Mouse (Mus musculus) midbrain, embryonic 14.5 days (tissue): Measurements from ENCODE around the gene Hist1h2bm. TPM values are rescaled to one million over a fixed set of nuclear protein-coding genes. Genes with fewer than 3 reads are reported as not detected.
"Not testable (repeated sequence)": the region's sequence is repeated elsewhere in the genome, so short reads cannot be mapped to it uniquely, and the experiment has no call there.

Experiments
- ATAC-seq: fragments of 200-750 bp; cut with Nextera tagmentation; 2 replicates; pipeline ENCODE4 v1.8.0; 2017; ENCODE audit warnings: moderate number of reproducible peaks, moderate library complexity; ENCODE audit not compliant: low FRiP score, low TSS enrichment
- DNase-seq: peaks from one replicate; pipeline ENCODE4 v3.0.0-alpha.2; 2015
- H3K27ac ChIP-seq: fragments of 300-500 bp; sonication (generic); replicated peaks from 2 replicates; pipeline ENCODE4 v1.5.1; 2014; ENCODE audit warnings: mild to moderate bottlenecking, low read depth, low read length, moderate library complexity
- H3K27me3 ChIP-seq: fragments of 300-500 bp; sonication (generic); 2 replicates; pipeline ENCODE4 v1.6.1; 2014; ENCODE audit warnings: low read length, control low read depth, mixed read lengths; ENCODE audit not compliant: control insufficient read depth, insufficient read depth
- H3K36me3 ChIP-seq: fragments of 300-500 bp; sonication (generic); 2 replicates; pipeline ENCODE4 v1.6.1; 2014; ENCODE audit warnings: low read length, control low read depth; ENCODE audit not compliant: control insufficient read depth, insufficient read depth
- H3K4me1 ChIP-seq: fragments of 300-500 bp; sonication (generic); 2 replicates; pipeline ENCODE4 v1.6.1; 2014; ENCODE audit warnings: mild to moderate bottlenecking, antibody characterized with exemption, low read length, control low read depth; ENCODE audit not compliant: control insufficient read depth, insufficient read depth
- H3K4me2 ChIP-seq: fragments of 300-500 bp; sonication (generic); 2 replicates; pipeline ENCODE4 v1.6.1; 2014; ENCODE audit warnings: mild to moderate bottlenecking, low read length, moderate library complexity
- H3K4me3 ChIP-seq: fragments of 300-500 bp; sonication (generic); replicated peaks from 2 replicates; pipeline ENCODE4 v1.5.1; 2014; ENCODE audit warnings: low read depth, low read length
- H3K9ac ChIP-seq: fragments of 300-500 bp; sonication (generic); replicated peaks from 2 replicates; pipeline ENCODE4 v1.6.1; 2014; ENCODE audit warnings: mild to moderate bottlenecking, low read length, moderate library complexity
- H3K9me3 ChIP-seq: fragments of 300-500 bp; sonication (generic); 2 replicates; pipeline ENCODE4 v1.6.1; 2016; ENCODE audit warnings: low read length, control low read depth, mixed read lengths; ENCODE audit not compliant: control insufficient read depth
- WGBS: fragments of 180-500 bp; shearing (Covaris S2); extraction: QIAGEN DNeasy Blood & Tissue Kit; methylation state at CpG from one replicate; pipeline ENCODE4 v1.1.7; 2014; 5-methylcytosine and 5-hydroxymethylcytosine counted together
- polyA plus RNA-seq: library from polyadenylated mRNA; unstranded; fragments of >200 nt; fragmentation: Nextera tagmentation; extraction: Ambion mirVana; gene quantifications from 2 replicates; pipeline ENCODE4 v1.2.1, GENCODE M21; 2014

Gene Hist1h2bm
- polyA plus RNA-seq, 1 experiment from 2014 or later, result 1.1 TPM

- H3K9ac ChIP-seq, result no peak overlapping the region
- peaks cover 26% of the 10 kb centered on the region for H3K4me1 ChIP-seq
- ATAC-seq (no peak), DNase-seq (no peak)
- no peak overlapping the region for H3K27ac ChIP-seq
- H3K9me3 ChIP-seq, result no peaks in the 10 kb centered on the region
- peak overlapping the region; percentile 64; the same call in 1 of the 2 replicates for H3K4me2 ChIP-seq
- WGBS, result 22% methylated on average over 5 of the region's 5 CpGs
- H3K36me3 ChIP-seq, result no peaks in the 10 kb centered on the region
- no peak overlapping the region for H3K4me3 ChIP-seq
- H3K27me3 ChIP-seq, result no peaks in the 10 kb centered on the region
Measured at GRCm38 (mm10) chr13:21722993-21723836, 1.4 kb downstream of the Hist1h2bm start.

- H3K4me3 ChIP-seq, result no peak overlapping the region
- no peaks in the 10 kb centered on the region for H3K36me3 ChIP-seq
- WGBS, result 25% methylated on average over 11 of the region's 11 CpGs
- peak; percentile 75 for ATAC-seq
- H3K9me3 ChIP-seq, result no peaks in the 10 kb centered on the region
- H3K4me1 ChIP-seq, result peaks cover 12% of the 10 kb centered on the region; the same call in 1 of the 2 replicates
- peak overlapping the region; percentile 15; the same call in 1 of the 2 replicates for H3K4me2 ChIP-seq
- no peak overlapping the region for H3K9ac ChIP-seq
- DNase-seq, result peak; percentile 69
- peak overlapping the region; percentile 52 for H3K27ac ChIP-seq
- no peaks in the 10 kb centered on the region for H3K27me3 ChIP-seq
Measured at GRCm38 (mm10) chr13:21727948-21728572, 6.2 kb downstream of the Hist1h2bm start.

- H3K9me3 ChIP-seq, result no peaks in the 10 kb centered on the region
- no peak for ATAC-seq
- no peaks in the 10 kb centered on the region for H3K36me3 ChIP-seq
- no peaks in the 10 kb centered on the region for H3K27me3 ChIP-seq
- no peak overlapping the region for H3K4me2 ChIP-seq
- H3K4me3 ChIP-seq, result no peak overlapping the region
- 81% methylated on average over 1 of the region's 1 CpGs for WGBS
- no peak for DNase-seq
- H3K4me1 ChIP-seq, result peaks cover 12% of the 10 kb centered on the region; the same call in 1 of the 2 replicates
- no peak overlapping the region for H3K27ac ChIP-seq
- no peak overlapping the region for H3K9ac ChIP-seq
Measured at GRCm38 (mm10) chr13:21729544-21729943, 7.7 kb downstream of the Hist1h2bm start.

GRCm38 (mm10) chr13:21733466-21733865 lies 11.6 kb downstream of the Hist1h2bm start:
- DNase-seq (no peak), ATAC-seq (peak; percentile 9; the same call in 1 of the 2 replicates)
- Histone ChIP-seq H3K4me1 (peaks cover 14% of the 10 kb centered on the region; the same call in 1 of the 2 replicates), H3K27me3 (no peaks in the 10 kb centered on the region), H3K27ac (peak overlapping the region; percentile 97), H3K36me3 (no peaks in the 10 kb centered on the region), H3K4me3 (no peak overlapping the region), H3K4me2 (0 out of 2 replicates have a peak overlapping the region, but pooled peaks have one; percentile 73), H3K9me3 (no peaks in the 10 kb centered on the region), H3K9ac (no peak overlapping the region)
- 62% methylated on average over 5 of the region's 5 CpGs for WGBS

- Histone ChIP-seq H3K27ac (peak overlapping the region; percentile 97), H3K4me1 (peaks cover 14% of the 10 kb centered on the region; the same call in 1 of the 2 replicates), H3K27me3 (no peaks in the 10 kb centered on the region), H3K4me2 (peak overlapping the region; percentile 73), H3K4me3 (peak overlapping the region; percentile 50), H3K9ac (peak overlapping the region; percentile 69), H3K36me3 (no peaks in the 10 kb centered on the region), H3K9me3 (no peaks in the 10 kb centered on the region)
- peak; percentile 96 for DNase-seq
- under 1% methylated on average over 21 of the region's 21 CpGs for WGBS
- peak; percentile 83 for ATAC-seq
Measured at GRCm38 (mm10) chr13:21734010-21734905, 12.4 kb downstream of the Hist1h2bm start.

GRCm38 (mm10) chr13:21734906-21735767 lies 13.3 kb downstream of the Hist1h2bm start, which contains the start of gene Hist1h4j:
TSS of gene Hist1h4j (plus strand) at chr13:21735064.
- peak; percentile 95 for DNase-seq
- H3K9me3 ChIP-seq, result not testable (repeated sequence)
- H3K27ac ChIP-seq, result peak within 1 kb of the TSS; percentile 97

GRCm38 (mm10) chr13:21745006-21745405 lies 23.2 kb downstream of the Hist1h2bm start:
- Histone ChIP-seq H3K27ac (no peak overlapping the region), H3K4me1 (peaks cover 19% of the 10 kb centered on the region), H3K9me3 (no peaks in the 10 kb centered on the region), H3K9ac (no peak overlapping the region), H3K36me3 (no peaks in the 10 kb centered on the region), H3K4me3 (no peak overlapping the region), H3K4me2 (no peak overlapping the region), H3K27me3 (no peaks in the 10 kb centered on the region)
- no peak for ATAC-seq
- DNase-seq, result no peak
- WGBS, result 94% methylated on average over 1 of the region's 1 CpGs

More at GRCm38 (mm10) chr13:21734906-21735767, 13.3 kb downstream of the Hist1h2bm start, which contains the start of gene Hist1h4j:
- H3K4me1 ChIP-seq, result peaks cover 14% of the 10 kb centered on the region; the same call in 1 of the 2 replicates
- H3K27me3 ChIP-seq, H3K36me3 ChIP-seq: not testable (repeated sequence)
- ATAC-seq, result peak; percentile 88
- peak within 1 kb of the TSS; percentile 73 for H3K4me2 ChIP-seq
- peak within 1 kb of the TSS; percentile 50 for H3K4me3 ChIP-seq
- peak within 1 kb of the TSS; percentile 69 for H3K9ac ChIP-seq
- WGBS, result under 1% methylated on average over 37 of the region's 56 CpGs
